Mouse (Mus musculus) left cerebral cortex, adult 18-20 months (tissue): ENCODE results near the gene Dusp3. TPM values are rescaled to one million over a fixed set of nuclear protein-coding genes. Genes with fewer than 3 reads are reported as not detected.

Experiments
- DNase-seq, 2 experiments: peaks; one replicate each; pipeline ENCODE4 v3.0.0; 2021 to 2022; ENCODE audit warnings: low spot score in 2 of 2, mixed read lengths in 1 of 2
- total RNA-seq, 2 experiments: library from RNA; stranded (reverse); gene quantifications; 2 replicates each; pipeline ENCODE4 v1.2.3; 2021

Dusp3 gene
- total RNA-seq, 2 experiments from 2014 or later, result 195 to 205 TPM

DNA sequence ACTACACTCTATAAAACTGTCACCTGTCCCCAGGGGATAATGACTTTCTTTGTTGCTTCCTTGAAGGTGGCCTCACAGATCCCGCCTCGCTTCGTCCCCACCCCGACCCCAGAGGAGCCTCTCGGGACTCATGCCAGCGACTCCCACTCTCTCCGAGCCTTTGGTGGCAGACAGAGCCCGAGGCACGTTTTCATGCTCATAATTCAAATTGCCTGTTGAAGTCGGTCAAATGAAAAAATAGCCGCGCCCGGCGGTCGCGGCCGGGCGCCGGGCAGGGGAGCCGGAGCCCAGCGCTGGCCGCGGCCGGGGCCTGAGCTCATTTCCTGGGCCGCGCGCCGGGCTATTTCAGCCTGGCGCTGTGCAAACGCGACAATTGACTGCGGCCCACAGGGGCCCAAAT, 49.7 kb downstream of the Dusp3 start:
- DNase-seq, result no peak

DNA sequence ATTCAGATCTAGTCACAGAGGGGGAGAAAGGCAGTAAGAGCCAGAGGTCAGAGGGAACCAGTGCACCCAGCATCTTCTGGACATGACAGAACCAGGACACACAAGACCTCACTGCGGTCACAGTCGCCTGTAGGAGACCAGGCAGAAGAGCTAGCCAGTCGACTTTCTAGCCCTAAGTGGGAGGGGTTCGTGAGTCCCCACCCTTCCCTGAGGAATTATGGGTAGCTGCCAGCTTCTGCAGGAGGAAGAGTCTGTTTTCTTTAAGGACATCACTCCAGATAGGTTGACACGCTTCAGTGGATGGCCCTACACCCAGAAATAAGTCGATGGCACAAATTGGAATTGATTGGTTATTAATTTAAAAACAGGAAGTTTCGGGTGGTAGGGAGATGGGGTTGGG, 50.4 kb downstream of the Dusp3 start:
- DNase-seq, result no peak

DNA sequence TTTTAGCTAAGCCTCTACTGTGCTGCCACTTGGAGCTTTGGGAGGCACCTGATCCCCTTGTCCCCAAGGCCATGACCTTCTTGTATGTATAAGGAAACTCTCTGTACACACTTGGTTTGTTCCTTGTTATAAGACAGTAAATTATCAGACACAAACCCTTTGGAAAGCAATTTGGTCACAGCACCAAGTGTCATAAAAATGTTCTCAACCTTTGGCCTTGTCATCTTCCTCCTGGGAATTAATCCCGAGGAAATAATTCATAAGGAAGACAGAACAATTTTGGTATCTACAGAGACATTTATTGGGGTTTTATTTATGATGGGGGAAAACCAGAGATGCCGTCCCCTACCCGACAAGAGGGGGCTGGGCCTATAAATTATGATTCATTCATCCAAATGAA, 51.1 kb downstream of the Dusp3 start:
- DNase-seq, result no peak

- DNase-seq, result no peak
These were observed 54.8 kb downstream of the Dusp3 start for GRCm38 (mm10) chr11:101931978-101932377.

GRCm38 (mm10) chr11:101928030-101928762, 58.6 kb downstream of the Dusp3 start:
- DNase-seq, result peak in 1 of 2 experiments; percentile 12

GRCm38 (mm10) chr11:101926951-101927589, 59.7 kb downstream of the Dusp3 start:
- no peak for DNase-seq

DNA sequence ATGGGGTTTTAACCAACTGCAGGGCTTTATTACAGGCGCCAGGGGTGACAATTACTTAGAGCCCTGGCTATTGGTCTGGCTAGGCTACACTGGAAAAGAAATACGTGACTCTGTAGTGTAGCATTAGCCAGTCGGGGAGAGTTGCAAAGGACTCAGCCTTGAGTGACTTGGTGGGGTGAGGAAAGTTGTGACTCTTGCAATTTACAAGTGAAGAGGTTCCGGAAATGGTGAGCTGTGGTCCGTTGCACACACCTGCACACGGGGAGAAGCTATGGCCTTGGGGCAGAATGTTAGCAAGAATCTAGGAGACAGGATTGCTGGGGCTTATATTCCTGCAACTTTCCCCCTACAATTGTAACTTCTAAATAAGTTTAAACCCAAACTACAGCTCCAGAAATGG, 61.2 kb downstream of the Dusp3 start:
- no peak for DNase-seq

DNA sequence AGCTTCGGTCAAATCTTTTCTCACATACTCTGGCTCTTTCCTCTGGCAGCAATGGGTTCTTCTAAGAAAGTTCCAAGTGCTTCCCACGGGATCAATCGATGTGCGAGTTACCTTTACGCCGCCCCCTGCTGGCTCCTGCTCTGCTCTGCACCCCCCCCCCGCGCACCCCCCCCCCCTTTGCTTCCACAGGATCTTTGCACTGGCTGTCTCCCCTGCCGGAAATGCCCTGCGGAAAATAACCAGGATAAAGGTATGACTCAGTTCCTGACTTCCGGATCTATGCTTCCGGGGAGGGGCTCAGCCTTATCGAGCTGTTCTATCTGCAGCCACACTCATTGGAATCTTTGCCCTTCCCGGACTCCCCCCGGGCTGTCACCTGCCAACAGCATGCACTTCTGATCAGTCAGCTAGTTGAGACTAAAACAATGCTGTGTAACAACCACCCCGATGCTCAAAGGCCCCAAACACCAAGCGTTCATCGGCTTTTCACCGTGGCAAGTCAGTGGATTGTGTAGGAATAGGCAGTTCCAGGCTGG, 62.3 kb downstream of the Dusp3 start:
- DNase-seq, result no peak

DNA sequence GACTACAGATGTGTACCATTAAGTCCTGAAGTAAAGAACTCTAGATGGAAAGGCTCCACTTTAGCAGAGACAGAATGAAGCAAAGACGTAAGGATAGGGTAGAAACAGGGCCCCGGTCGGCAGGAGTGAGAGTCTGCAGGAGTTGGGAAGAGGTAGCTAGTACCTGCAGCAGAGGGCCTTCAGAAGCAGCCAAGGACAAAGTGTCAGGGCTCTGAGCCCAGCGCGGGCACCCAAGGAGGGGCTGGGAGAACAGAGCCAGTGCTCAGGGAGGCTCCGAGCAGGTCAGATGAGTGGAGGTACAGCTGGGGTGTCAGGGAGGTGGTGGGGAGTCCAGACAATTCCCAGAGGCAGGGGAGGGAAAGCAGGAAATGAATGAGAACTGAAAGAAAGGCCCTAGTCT, 62.8 kb downstream of the Dusp3 start:
- no peak for DNase-seq

DNA sequence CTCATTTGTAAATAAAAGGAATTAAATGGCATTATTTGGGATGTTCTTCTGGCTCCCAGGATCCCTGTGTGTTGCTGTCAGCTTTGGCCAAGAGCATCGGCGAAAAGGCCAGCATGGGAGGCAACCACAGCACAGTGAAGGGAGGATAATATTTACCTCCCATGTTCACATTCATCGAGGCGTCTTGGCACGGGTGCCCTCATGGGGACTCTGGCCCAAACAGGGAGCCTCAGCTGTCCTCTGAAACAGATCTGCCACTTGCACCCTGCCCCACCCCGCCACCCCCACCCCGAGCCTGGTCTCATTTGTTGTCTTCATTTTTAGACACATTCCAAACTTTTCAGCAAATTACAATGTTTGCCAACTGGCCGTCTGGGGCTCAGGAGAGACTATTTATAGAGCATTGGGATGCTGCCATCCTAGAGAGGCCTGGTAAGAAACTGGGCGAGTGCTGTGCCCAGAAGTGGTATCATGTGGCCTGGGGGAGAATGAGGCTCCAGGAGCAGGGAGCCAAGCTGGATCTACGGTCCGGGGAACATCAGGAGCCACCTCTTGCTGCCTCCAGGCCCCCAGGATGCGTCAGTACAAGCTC, 65.4 kb downstream of the Dusp3 start:
- no peak for DNase-seq

Other genes with a start within 250 kb of the Dusp3 start
- 10 to 100 TPM; 11.5 to 15.1 TPM for gene Etv4, start 201.6 kb downstream of the Dusp3 start, total RNA-seq
- under 1 TPM; 0.28 to 0.74 TPM for gene Meox1, start 92.6 kb downstream of the Dusp3 start, total RNA-seq
- gene Sost, start 20.0 kb downstream of the Dusp3 start, total RNA-seq, result not detected
- not detected for gene Cfap97d1, start 2.7 kb downstream of the Dusp3 start, total RNA-seq
- gene Mpp3, start 41.4 kb upstream of the Dusp3 start, total RNA-seq, result 10 to 100 TPM; 77.6 to 89.6 TPM
- under 1 TPM in 1 of 2 experiments, not detected in 1; 0.19 TPM for gene Cd300lg, start 54.5 kb upstream of the Dusp3 start, total RNA-seq
- 100 to 1,000 TPM; 128 to 158 TPM for gene Mpp2, start 101.5 kb upstream of the Dusp3 start, total RNA-seq
- not detected for gene Ppy, start 114.3 kb upstream of the Dusp3 start, total RNA-seq
- not detected for gene Pyy, start 120.8 kb upstream of the Dusp3 start, total RNA-seq
- gene Nags, start 158.5 kb upstream of the Dusp3 start, total RNA-seq, result not detected
- 10 to 100 TPM; 24.6 to 25.3 TPM for gene Tmem101, start 169.4 kb upstream of the Dusp3 start, total RNA-seq
- 10 to 100 TPM; 55.0 to 64.2 TPM for gene Lsm12, start 198.3 kb upstream of the Dusp3 start, total RNA-seq
- gene G6pc3, start 202.6 kb upstream of the Dusp3 start, total RNA-seq, result 10 to 100 TPM; 67.9 to 68.2 TPM
- 100 to 1,000 TPM; 298 to 303 TPM for gene Hdac5, start 243.2 kb upstream of the Dusp3 start, total RNA-seq